Mouse (Mus musculus) forebrain, postnatal 0 days (tissue): ENCODE results near the gene Map2k7. TPM values are rescaled to one million over a fixed set of nuclear protein-coding genes. Genes with fewer than 3 reads are reported as not detected.
A peak's percentile ranks its signal among the peaks of the same experiment; 100 is the strongest.

Experiments used
- ATAC-seq: fragments of 200-750 bp; cut with Nextera tagmentation; 2 replicates; pipeline ENCODE4 v1.8.0; 2017; ENCODE audit warnings: mild to moderate bottlenecking, moderate library complexity
- DNase-seq: peaks from one replicate; pipeline ENCODE4 v3.0.0-alpha.2; 2015
- H3K27ac ChIP-seq: fragments of 300-500 bp; sonication (generic); 2 replicates; pipeline ENCODE4 v1.5.1; 2014; ENCODE audit warnings: low read depth, mild to moderate bottlenecking, antibody characterized with exemption, low read length, moderate library complexity, mixed read lengths
- H3K27me3 ChIP-seq: fragments of 300-500 bp; sonication (generic); 2 replicates; pipeline ENCODE4 v1.6.1; 2014; ENCODE audit warnings: mild to moderate bottlenecking, low read length, mixed read lengths; ENCODE audit not compliant: insufficient read depth
- H3K36me3 ChIP-seq: fragments of 300-500 bp; sonication (generic); 2 replicates; pipeline ENCODE4 v1.6.1; 2014; ENCODE audit warnings: mild to moderate bottlenecking, moderate library complexity; ENCODE audit not compliant: insufficient read depth
- H3K4me1 ChIP-seq: fragments of 300-500 bp; sonication (generic); 2 replicates; pipeline ENCODE4 v1.6.1; 2014; ENCODE audit warnings: antibody characterized with exemption; ENCODE audit not compliant: insufficient read depth
- H3K4me2 ChIP-seq: fragments of 300-500 bp; sonication (generic); 2 replicates; pipeline ENCODE4 v1.6.1; 2014; ENCODE audit warnings: low read depth, mild to moderate bottlenecking, moderate library complexity
- H3K4me3 ChIP-seq: fragments of 300-500 bp; sonication (generic); 2 replicates; pipeline ENCODE4 v1.5.1; 2014; ENCODE audit warnings: low read depth, low read length, mixed read lengths
- H3K9ac ChIP-seq: fragments of 300-500 bp; sonication (generic); 2 replicates; pipeline ENCODE4 v1.6.1; 2014; ENCODE audit warnings: mild to moderate bottlenecking
- H3K9me3 ChIP-seq: fragments of 300-500 bp; sonication (generic); 2 replicates; pipeline ENCODE4 v1.6.1; 2016; ENCODE audit warnings: low read length
- CTCF ChIP-seq: sonication (generic); IDR thresholded peaks from 2 replicates; pipeline ENCODE4 v1.5.1; 2016; ENCODE audit warnings: antibody characterized with exemption, control low read depth, low read depth
- WGBS: fragments of 180-500 bp; shearing (Covaris S2); extraction: QIAGEN DNeasy Blood & Tissue Kit; methylation state at CpG from one replicate; pipeline ENCODE4 v1.1.7; 2014; 5-methylcytosine and 5-hydroxymethylcytosine counted together
- polyA plus RNA-seq: library from polyadenylated mRNA; unstranded; fragments of >200 nt; fragmentation: Nextera tagmentation; extraction: Ambion mirVana; gene quantifications from 2 replicates; pipeline ENCODE4 v1.2.1, GENCODE M21; 2015
- total RNA-seq: library from RNA; depleted of rRNA; stranded (reverse); fragments of >200 nt; gene quantifications from 2 replicates; pipeline ENCODE4 v1.2.3, GENCODE M21; 2014

Map2k7 gene
- total and polyA plus RNA-seq, 2 experiments from 2014 or later: 24.4 to 45.8 TPM

- H3K4me1 ChIP-seq: peaks cover 26% of the 10 kb centered on the region
- DNase-seq (no peak), ATAC-seq (no peak)
- H3K36me3 ChIP-seq: peaks cover 20% of the 10 kb centered on the region
- no peaks in the 10 kb centered on the region for H3K27me3 ChIP-seq
- H3K27ac ChIP-seq: 0 out of 2 replicates have a peak overlapping the region, but pooled peaks have one; percentile 9
- H3K9ac ChIP-seq: peak overlapping the region; percentile 56; the same call in 1 of the 2 replicates
- WGBS: 21% methylated on average over 33 of the region's 33 CpGs
- no peak for TF ChIP-seq CTCF
- H3K4me2 ChIP-seq: peak overlapping the region; percentile 85
- H3K9me3 ChIP-seq: no peaks in the 10 kb centered on the region
- H3K4me3 ChIP-seq: peak overlapping the region; percentile 39; the same call in 1 of the 2 replicates
These were observed 24.2 kb upstream of the Map2k7 start for GRCm38 (mm10) chr8:4214006-4214980.

- 4% methylated on average over 18 of the region's 18 CpGs for WGBS
- peak; percentile 12 for ATAC-seq
These were observed 22.2 kb upstream of the Map2k7 start for GRCm38 (mm10) chr8:4216296-4216695.

GRCm38 (mm10) chr8:4216791-4217621 lies 21.5 kb upstream of the Map2k7 start, which contains the start of gene Prr36:
TSS of gene Prr36 (minus strand) at chr8:4217459.
- peaks cover 26% of the 10 kb centered on the region for H3K4me1 ChIP-seq
- peak within 1 kb of the TSS; percentile 82 for H3K4me3 ChIP-seq
- TF ChIP-seq CTCF: no peak
- under 1% methylated on average over 43 of the region's 44 CpGs for WGBS
- no peaks in the 10 kb centered on the region for H3K27me3 ChIP-seq
- H3K4me2 ChIP-seq: peak within 1 kb of the TSS; percentile 85
- peaks cover 4% of the 10 kb centered on the region; the same call in 1 of the 2 replicates for H3K36me3 ChIP-seq
- H3K27ac ChIP-seq: peak within 1 kb of the TSS; percentile 96
- ATAC-seq: peak; percentile 94
- H3K9ac ChIP-seq: peak within 1 kb of the TSS; percentile 95
- DNase-seq: peak; percentile 91
- H3K9me3 ChIP-seq: no peaks in the 10 kb centered on the region

More at GRCm38 (mm10) chr8:4216296-4216695, 22.2 kb upstream of the Map2k7 start:
- Histone ChIP-seq H3K27ac (peak overlapping the region; percentile 96), H3K9me3 (no peaks in the 10 kb centered on the region), H3K4me1 (peaks cover 26% of the 10 kb centered on the region), H3K4me2 (peak overlapping the region; percentile 85), H3K9ac (peak overlapping the region; percentile 95), H3K36me3 (peaks cover 4% of the 10 kb centered on the region; the same call in 1 of the 2 replicates), H3K4me3 (peak overlapping the region; percentile 82), H3K27me3 (no peaks in the 10 kb centered on the region)
- DNase-seq: no peak
- TF ChIP-seq CTCF: no peak

GRCm38 (mm10) chr8:4219617-4220016 lies 18.9 kb upstream of the Map2k7 start:
- peaks cover 4% of the 10 kb centered on the region; the same call in 1 of the 2 replicates for H3K36me3 ChIP-seq
- H3K27ac ChIP-seq: no peak overlapping the region
- WGBS: 91% methylated on average over 3 of the region's 3 CpGs
- H3K4me1 ChIP-seq: peaks cover 12% of the 10 kb centered on the region
- no peaks in the 10 kb centered on the region for H3K9me3 ChIP-seq
- DNase-seq: no peak
- H3K4me3 ChIP-seq: no peak overlapping the region
- no peak for ATAC-seq
- no peak for TF ChIP-seq CTCF
- H3K9ac ChIP-seq: no peak overlapping the region
- no peak overlapping the region for H3K4me2 ChIP-seq
- no peaks in the 10 kb centered on the region for H3K27me3 ChIP-seq

- TF ChIP-seq CTCF: no peak
- Histone ChIP-seq H3K27me3 (no peaks in the 10 kb centered on the region), H3K27ac (no peak overlapping the region), H3K4me1 (no peaks in the 10 kb centered on the region), H3K36me3 (no peaks in the 10 kb centered on the region), H3K4me3 (no peak overlapping the region), H3K9me3 (no peaks in the 10 kb centered on the region), H3K4me2 (no peak overlapping the region), H3K9ac (no peak overlapping the region)
- DNase-seq: no peak
- no peak for ATAC-seq
These were observed 16.5 kb upstream of the Map2k7 start for GRCm38 (mm10) chr8:4222059-4222458.

- 30% methylated on average over 4 of the region's 4 CpGs for WGBS
- no peak for DNase-seq
- Histone ChIP-seq H3K9ac (no peak overlapping the region), H3K27me3 (no peaks in the 10 kb centered on the region), H3K4me2 (0 out of 2 replicates have a peak overlapping the region, but pooled peaks have one; percentile 17), H3K4me3 (no peak overlapping the region), H3K4me1 (no peaks in the 10 kb centered on the region), H3K27ac (no peak overlapping the region), H3K36me3 (no peaks in the 10 kb centered on the region), H3K9me3 (no peaks in the 10 kb centered on the region)
- TF ChIP-seq CTCF: no peak; the same call in 1 of the 2 replicates
- no peak for ATAC-seq
These were observed 12.2 kb upstream of the Map2k7 start for GRCm38 (mm10) chr8:4226323-4226722.
